Mouse (Mus musculus): ENCODE data around the gene Zfp82.

DNA sequence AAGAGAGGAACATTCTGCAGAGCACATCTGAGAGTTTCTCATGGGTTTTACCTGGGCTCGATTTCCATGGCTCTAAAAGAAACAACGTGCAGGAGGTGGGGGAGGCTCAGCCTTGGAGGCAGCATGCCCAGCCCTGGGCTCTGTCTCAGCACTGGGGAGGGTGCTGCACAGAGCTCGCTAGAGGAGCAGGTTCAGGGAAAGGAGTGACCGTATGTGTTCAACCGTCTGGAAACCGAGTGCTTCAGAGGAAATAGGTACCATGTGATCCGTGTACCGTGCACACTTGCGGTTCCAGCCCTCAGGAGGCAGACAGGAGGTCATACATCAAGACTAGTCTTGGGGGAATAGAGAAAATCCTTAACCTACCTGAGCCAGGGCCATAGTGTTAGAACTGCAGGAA, 28.3 kb downstream of the Zfp82 start:
- no peak for TF ChIP-seq CTCF (IDR thresholded peaks at IDR 0.05; ENCODE audit: control insufficient read depth, insufficient read depth, insufficient read length)
- TF ChIP-seq USF1 (IDR thresholded peaks at IDR 0.05; ENCODE audit: low read depth): no peak
- TF ChIP-seq MAX (IDR thresholded peaks at IDR 0.05): no peak
- TF ChIP-seq CEBPB (IDR thresholded peaks at IDR 0.05; ENCODE audit: low read depth): no peak

All from C2C12 (cell line).